Mouse (Mus musculus): ENCODE measurements around the gene Cntnap5b. TPM values are rescaled to one million over a fixed set of nuclear protein-coding genes. Genes with fewer than 3 reads are reported as not detected.

Gene Cntnap5b
- not detected in 2 replicates for polyA plus RNA-seq (2015; fragmentation: Nextera tagmentation; extraction: Ambion mirVana)

GRCm38 (mm10) chr1:99772614-99773013 lies at the start of gene Cntnap5b:
TSS of gene Cntnap5b (plus strand) at chr1:99772765.
- 21% methylated on average over 7 of the region's 7 CpGs for WGBS
- H3K4me2 ChIP-seq = peak within 1 kb of the TSS; percentile 48

GRCm38 (mm10) chr1:99759996-99760395 lies 12.6 kb upstream of the Cntnap5b start:
- no peak overlapping the region for H3K27ac ChIP-seq (replicated peaks)
- 81% methylated on average over 1 of the region's 1 CpGs for WGBS
- no peaks in the 10 kb centered on the region for H3K9me3 ChIP-seq
- no peaks in the 10 kb centered on the region for H3K4me1 ChIP-seq
- no peak overlapping the region for H3K9ac ChIP-seq
- H3K36me3 ChIP-seq = no peaks in the 10 kb centered on the region
- no peak for ATAC-seq (ENCODE audit: extremely low read depth, insufficient number of reproducible peaks, low FRiP score, low TSS enrichment)
- no peak overlapping the region for H3K4me2 ChIP-seq
- H3K27me3 ChIP-seq (replicated peaks) = no peaks in the 10 kb centered on the region
- H3K4me3 ChIP-seq = no peak overlapping the region

More at GRCm38 (mm10) chr1:99772614-99773013, at the start of gene Cntnap5b:
- Histone ChIP-seq H3K4me1 (no peaks in the 10 kb centered on the region), H3K4me3 (no peak within 1 kb of the TSS), H3K9ac (no peak within 1 kb of the TSS), H3K27ac (replicated peaks) (no peak within 1 kb of the TSS), H3K36me3 (no peaks in the 10 kb centered on the region), H3K9me3 (no peaks in the 10 kb centered on the region), H3K27me3 (replicated peaks) (no peaks in the 10 kb centered on the region; the same call in 1 of the 2 replicates)
- ATAC-seq (ENCODE audit: extremely low read depth, insufficient number of reproducible peaks, low FRiP score, low TSS enrichment) = no peak

- no peaks in the 10 kb centered on the region; the same call in 1 of the 2 replicates for H3K27me3 ChIP-seq (replicated peaks)
- ATAC-seq (ENCODE audit: extremely low read depth, insufficient number of reproducible peaks, low FRiP score, low TSS enrichment) = no peak; the same call in 1 of the 2 replicates
- H3K4me3 ChIP-seq = no peak overlapping the region
- no peak overlapping the region for H3K27ac ChIP-seq (replicated peaks)
- 2% methylated on average over 19 of the region's 19 CpGs for WGBS
- H3K9ac ChIP-seq = no peak overlapping the region
- H3K36me3 ChIP-seq = no peaks in the 10 kb centered on the region
- H3K4me2 ChIP-seq = peak overlapping the region; percentile 48
- no peaks in the 10 kb centered on the region for H3K9me3 ChIP-seq
- no peaks in the 10 kb centered on the region for H3K4me1 ChIP-seq
Observed at GRCm38 (mm10) chr1:99772183-99772582, 382 bp upstream of the Cntnap5b start.

GRCm38 (mm10) chr1:99774144-99774543 lies 1.6 kb downstream of the Cntnap5b start:
- Histone ChIP-seq H3K9me3 (no peaks in the 10 kb centered on the region), H3K4me1 (no peaks in the 10 kb centered on the region), H3K9ac (no peak overlapping the region), H3K36me3 (no peaks in the 10 kb centered on the region), H3K4me3 (no peak overlapping the region), H3K27me3 (replicated peaks) (no peaks in the 10 kb centered on the region; the same call in 1 of the 2 replicates), H3K4me2 (no peak overlapping the region), H3K27ac (replicated peaks) (no peak overlapping the region)
- no peak for ATAC-seq (ENCODE audit: extremely low read depth, insufficient number of reproducible peaks, low FRiP score, low TSS enrichment)
- WGBS = 3% methylated on average over 4 of the region's 4 CpGs

GRCm38 (mm10) chr1:99813334-99814110 lies 41.0 kb downstream of the Cntnap5b start:
- no peaks in the 10 kb centered on the region for H3K36me3 ChIP-seq

GRCm38 (mm10) chr1:99872344-99872743 lies 99.8 kb downstream of the Cntnap5b start:
- no peak for ATAC-seq (ENCODE audit: extremely low read depth, insufficient number of reproducible peaks, low FRiP score, low TSS enrichment)
- Histone ChIP-seq H3K27me3 (replicated peaks) (no peaks in the 10 kb centered on the region), H3K36me3 (no peaks in the 10 kb centered on the region), H3K9me3 (no peaks in the 10 kb centered on the region), H3K9ac (no peak overlapping the region), H3K27ac (replicated peaks) (no peak overlapping the region), H3K4me3 (no peak overlapping the region), H3K4me2 (no peak overlapping the region), H3K4me1 (no peaks in the 10 kb centered on the region)
- 87% methylated on average over 3 of the region's 3 CpGs for WGBS

More at GRCm38 (mm10) chr1:99813334-99814110, 41.0 kb downstream of the Cntnap5b start:
- Histone ChIP-seq H3K4me1 (no peaks in the 10 kb centered on the region), H3K4me2 (no peak overlapping the region), H3K4me3 (no peak overlapping the region), H3K27ac (replicated peaks) (no peak overlapping the region), H3K27me3 (replicated peaks) (no peaks in the 10 kb centered on the region), H3K9ac (no peak overlapping the region), H3K9me3 (no peaks in the 10 kb centered on the region)
- 74% methylated on average over 6 of the region's 6 CpGs for WGBS
- ATAC-seq (ENCODE audit: extremely low read depth, insufficient number of reproducible peaks, low FRiP score, low TSS enrichment) = no peak

- Histone ChIP-seq H3K27ac (replicated peaks) (no peak overlapping the region), H3K9ac (no peak overlapping the region), H3K36me3 (no peaks in the 10 kb centered on the region), H3K9me3 (no peaks in the 10 kb centered on the region), H3K27me3 (replicated peaks) (no peaks in the 10 kb centered on the region), H3K4me1 (no peaks in the 10 kb centered on the region), H3K4me2 (no peak overlapping the region), H3K4me3 (no peak overlapping the region)
- WGBS = 56% methylated on average over 2 of the region's 2 CpGs
- no peak for ATAC-seq (ENCODE audit: extremely low read depth, insufficient number of reproducible peaks, low FRiP score, low TSS enrichment)
Observed at GRCm38 (mm10) chr1:99907774-99908173, 135.2 kb downstream of the Cntnap5b start.

GRCm38 (mm10) chr1:99943515-99943914 lies 170.9 kb downstream of the Cntnap5b start:
- H3K4me1 ChIP-seq = no peaks in the 10 kb centered on the region
- no peak overlapping the region for H3K4me2 ChIP-seq
- H3K9me3 ChIP-seq = no peaks in the 10 kb centered on the region
- no peak overlapping the region for H3K27ac ChIP-seq (replicated peaks)
- H3K9ac ChIP-seq = no peak overlapping the region
- H3K36me3 ChIP-seq = no peaks in the 10 kb centered on the region
- no peak overlapping the region for H3K4me3 ChIP-seq
- H3K27me3 ChIP-seq (replicated peaks) = no peaks in the 10 kb centered on the region
- no peak for ATAC-seq (ENCODE audit: extremely low read depth, insufficient number of reproducible peaks, low FRiP score, low TSS enrichment)

- Histone ChIP-seq H3K36me3 (no peaks in the 10 kb centered on the region), H3K4me1 (no peaks in the 10 kb centered on the region), H3K4me3 (no peak overlapping the region), H3K4me2 (no peak overlapping the region), H3K27me3 (replicated peaks) (no peaks in the 10 kb centered on the region), H3K9me3 (no peaks in the 10 kb centered on the region), H3K9ac (no peak overlapping the region), H3K27ac (replicated peaks) (no peak overlapping the region)
- 32% methylated on average over 2 of the region's 2 CpGs for WGBS
- ATAC-seq (ENCODE audit: extremely low read depth, insufficient number of reproducible peaks, low FRiP score, low TSS enrichment) = no peak
Observed at GRCm38 (mm10) chr1:99959428-99959987, 186.9 kb downstream of the Cntnap5b start.

GRCm38 (mm10) chr1:99967300-99968089 lies 194.9 kb downstream of the Cntnap5b start:
- no peaks in the 10 kb centered on the region for H3K4me1 ChIP-seq
- no peaks in the 10 kb centered on the region for H3K27me3 ChIP-seq (replicated peaks)
- H3K4me3 ChIP-seq = no peak overlapping the region
- no peak overlapping the region for H3K27ac ChIP-seq (replicated peaks)
- no peak overlapping the region for H3K4me2 ChIP-seq
- ATAC-seq (ENCODE audit: extremely low read depth, insufficient number of reproducible peaks, low FRiP score, low TSS enrichment) = no peak
- no peak overlapping the region for H3K9ac ChIP-seq
- H3K36me3 ChIP-seq = no peaks in the 10 kb centered on the region
- H3K9me3 ChIP-seq = no peaks in the 10 kb centered on the region
- 59% methylated on average over 2 of the region's 2 CpGs for WGBS

All from heart, embryonic 13.5 days (tissue).